In genomic region chr12:17754771-17755170, GRCm38 (mm10) we compare ENCODE assay signal across 30 mouse cellular contexts.
A peak's percentile ranks its signal among the peaks of the same experiment; 100 is the strongest.
DNase-seq lines count a peak whose midpoint lies in the region; ATAC-seq and TF ChIP-seq lines count a peak whose summit lies in the region.
"Had no signal": no experiment of that assay in that cellular context is flagged by ENCODE, and none has a peak within 500 bp of the region (broad histone marks: within the 10 kb centered on the region; RNA-seq: fewer than 3 reads in every experiment).

No protein-coding gene starts in this region.

- no peak for ATAC-seq in kidney, embryonic 16.5 days (ENCODE audit: low FRiP score, low TSS enrichment)
- ATAC-seq in megakaryocyte progenitor cell, adult 5-6 weeks (replicated peaks; ENCODE audit: poor library complexity) = no peak
- ATAC-seq: CD4-positive, CD25-positive, alpha-beta regulatory T cell, adult 4 months; forebrain, embryonic 15.5 days; hindbrain, postnatal 0 days; inflammation-experienced regulatory T-cells, adult 6 months had no signal

- TF ChIP-seq POLR2A in kidney, adult 2 months (IDR thresholded peaks at IDR 0.05; ENCODE audit: low read depth, low read length) = no peak

- H3K36me3 ChIP-seq in kidney, adult 2 months (ENCODE audit: control insufficient read depth, insufficient read depth, low read length) = no peaks in the 10 kb centered on the region
- H3K36me3 ChIP-seq in kidney, embryonic 16.5 days (ENCODE audit: insufficient read depth, low read length) = no peaks in the 10 kb centered on the region
- H3K36me3 ChIP-seq: embryonic facial prominence, embryonic 10.5 days; embryonic facial prominence, embryonic 13.5 days; forebrain, embryonic 12.5 days; forebrain, embryonic 15.5 days; heart, embryonic 12.5 days; heart, embryonic 15.5 days had no signal

- no peak overlapping the region for H3K9ac ChIP-seq in kidney, embryonic 16.5 days (replicated peaks; ENCODE audit: low read length)
- H3K9ac ChIP-seq: embryonic facial prominence, embryonic 13.5 days; forebrain, embryonic 12.5 days; forebrain, embryonic 15.5 days; heart, embryonic 12.5 days; heart, embryonic 15.5 days; hindbrain, embryonic 14.5 days had no signal

- peaks cover 32% of the 10 kb centered on the region for H3K4me1 ChIP-seq in kidney, adult 2 months (ENCODE audit: control insufficient read depth, insufficient read depth, low read length)
- H3K4me1 ChIP-seq in kidney, embryonic 16.5 days (ENCODE audit: insufficient read depth, low read length) = peaks cover 14% of the 10 kb centered on the region

- no peak for TF ChIP-seq CTCF in kidney, adult 2 months (conservative IDR thresholded peaks at IDR 0.05; ENCODE audit: insufficient read depth, insufficient read length, low read depth, low read length)

- no peak overlapping the region for H3K4me3 ChIP-seq in kidney, adult 2 months (ENCODE audit: insufficient read depth, low read depth, low read length)
- no peak overlapping the region for H3K4me3 ChIP-seq in kidney, embryonic 16.5 days (ENCODE audit: low read length)
- H3K4me3 ChIP-seq: embryonic facial prominence, embryonic 10.5 days; embryonic facial prominence, embryonic 13.5 days; erythroblast, embryonic 14.5 days; forebrain, embryonic 12.5 days; forebrain, embryonic 15.5 days; heart, embryonic 12.5 days; heart, embryonic 15.5 days; hindbrain, embryonic 10.5 days had no signal

- no peaks in the 10 kb centered on the region for H3K9me3 ChIP-seq in kidney, embryonic 16.5 days (ENCODE audit: low read length)
- H3K9me3 ChIP-seq: embryonic facial prominence, embryonic 10.5 days; embryonic facial prominence, embryonic 13.5 days; forebrain, embryonic 12.5 days; forebrain, embryonic 15.5 days; heart, embryonic 12.5 days; heart, embryonic 15.5 days; hindbrain, embryonic 10.5 days had no signal

- no peak overlapping the region for H3K27ac ChIP-seq in kidney, adult 2 months (ENCODE audit: insufficient read depth, low read depth, low read length)
- no peak overlapping the region for H3K27ac ChIP-seq in kidney, embryonic 16.5 days (ENCODE audit: low read length)
- H3K27ac ChIP-seq: embryonic facial prominence, embryonic 10.5 days; embryonic facial prominence, embryonic 13.5 days; forebrain, embryonic 12.5 days; forebrain, embryonic 15.5 days; heart, embryonic 15.5 days; hindbrain, embryonic 10.5 days; hindbrain, embryonic 14.5 days; hindbrain, postnatal 0 days had no signal

- DNase-seq in cerebellum, adult 11-12 months = peak; percentile 49
- no peak for DNase-seq in cerebellum, postnatal 36 days
- DNase-seq in kidney, adult 2 months = peak; percentile 73
- peak; percentile 42 to 68 for DNase-seq in kidney, postnatal 25 days
- DNase-seq in kidney, postnatal 4 days = no peak
- peak; percentile 33 for DNase-seq in 3T3-L1 (ENCODE audit: low read depth, low spot score)
- DNase-seq: adrenal gland, adult 8-10 months; adrenal gland, postnatal 36 days; cerebellum, adult 11 months; cerebellum, adult 8-10 months; cerebellum, postnatal 14 days; embryo, embryonic 11 days; gastrocnemius, postnatal 25 days; heart, adult 18-20 months; heart, postnatal 10 days; heart, postnatal 36 days had no signal

- no peak overlapping the region for H3K4me2 ChIP-seq in kidney, embryonic 16.5 days (replicated peaks; ENCODE audit: low read depth, low read length)
- H3K4me2 ChIP-seq: embryonic facial prominence, embryonic 13.5 days; forebrain, embryonic 12.5 days; forebrain, embryonic 15.5 days; heart, embryonic 12.5 days; heart, embryonic 15.5 days; hindbrain, embryonic 14.5 days had no signal

- 76% methylated on average over 1 of the region's 1 CpGs for WGBS in kidney, adult 2 months
- WGBS in kidney, embryonic 16.5 days = 78% methylated on average over 1 of the region's 1 CpGs

- no peaks in the 10 kb centered on the region for H3K27me3 ChIP-seq in kidney, adult 2 months (replicated peaks; ENCODE audit: control insufficient read depth, insufficient read depth, low read length)
- no peaks in the 10 kb centered on the region for H3K27me3 ChIP-seq in kidney, embryonic 16.5 days (ENCODE audit: insufficient read depth, low read length)
- H3K27me3 ChIP-seq: embryonic facial prominence, embryonic 13.5 days; forebrain, embryonic 12.5 days; forebrain, embryonic 15.5 days; heart, embryonic 12.5 days had no signal

Comparison
In these comparisons a context has a peak if more than half of its experiments do, and no peak if none do; other contexts are left out.
1. DNase-seq: peak in cerebellum, adult 11-12 months (single experiment), kidney, adult 2 months (single experiment), kidney, postnatal 25 days (2 of 2) and 3T3-L1 (single experiment); none in cerebellum, postnatal 36 days (0 of 2) and kidney, postnatal 4 days (0 of 2).